Mouse (Mus musculus) hindbrain, embryonic 12.5 days (tissue): ENCODE measurements around the gene Rere. TPM values are rescaled to one million over a fixed set of nuclear protein-coding genes. Genes with fewer than 3 reads are reported as not detected.

Source experiments
- ATAC-seq: fragments of 200-750 bp; cut with Nextera tagmentation; 2 replicates; pipeline ENCODE4 v1.8.0; 2017; ENCODE audit warnings: moderate TSS enrichment; ENCODE audit not compliant: low FRiP score
- H3K27ac ChIP-seq: fragments of 300-500 bp; sonication (generic); 2 replicates; pipeline ENCODE4 v1.5.1; 2016; ENCODE audit warnings: mild to moderate bottlenecking
- H3K27me3 ChIP-seq: fragments of 300-500 bp; sonication (generic); 2 replicates; pipeline ENCODE4 v1.6.1; 2016; ENCODE audit warnings: mild to moderate bottlenecking
- H3K36me3 ChIP-seq: fragments of 300-500 bp; sonication (generic); 2 replicates; pipeline ENCODE4 v1.6.1; 2016; ENCODE audit warnings: mild to moderate bottlenecking
- H3K4me1 ChIP-seq: fragments of 300-500 bp; sonication (generic); 2 replicates; pipeline ENCODE4 v1.6.1; 2016
- H3K4me2 ChIP-seq: fragments of 300-500 bp; sonication (generic); replicated peaks from 2 replicates; pipeline ENCODE4 v1.6.1; 2016; ENCODE audit warnings: mild to moderate bottlenecking
- H3K4me3 ChIP-seq: fragments of 300-500 bp; sonication (generic); 2 replicates; pipeline ENCODE4 v1.5.1; 2016; ENCODE audit warnings: mild to moderate bottlenecking
- H3K9ac ChIP-seq: fragments of 300-500 bp; sonication (generic); 2 replicates; pipeline ENCODE4 v1.6.1; 2016; ENCODE audit warnings: mild to moderate bottlenecking, moderate library complexity
- H3K9me3 ChIP-seq: fragments of 300-500 bp; sonication (generic); replicated peaks from 2 replicates; pipeline ENCODE4 v1.6.1; 2016; ENCODE audit warnings: mild to moderate bottlenecking
- WGBS: fragments of 180-500 bp; shearing (Covaris S2); methylation state at CpG from one replicate; pipeline ENCODE4 v1.1.7; 2016; 5-methylcytosine and 5-hydroxymethylcytosine counted together
- polyA plus RNA-seq: library from polyadenylated mRNA; unstranded; fragments of >200 nt; fragmentation: Nextera tagmentation; extraction: Ambion mirVana; gene quantifications from 2 replicates; pipeline ENCODE4 v1.2.1, GENCODE M21; 2016

Rere gene
- polyA plus RNA-seq, 1 experiment from 2014 or later: 60.5 TPM

DNA sequence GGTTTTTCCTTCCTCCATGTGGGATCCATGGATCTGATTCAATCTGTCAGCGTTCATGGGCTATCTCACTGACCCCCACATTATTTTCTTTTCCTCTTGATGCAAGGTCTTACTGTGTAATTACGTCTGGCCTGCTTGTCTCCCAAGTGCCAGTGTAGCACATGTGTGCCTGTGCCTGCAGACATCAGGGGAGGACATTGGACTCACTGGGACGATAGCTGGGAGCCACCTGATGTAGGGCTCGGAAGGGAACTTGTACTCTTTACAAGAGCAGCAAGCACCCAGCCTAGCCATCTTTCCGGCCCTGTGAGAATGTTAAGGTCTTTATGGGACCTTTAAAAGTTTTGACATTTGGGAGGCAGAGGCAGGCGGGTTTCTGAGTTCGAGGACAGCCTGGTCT is 13.4 kb downstream of the Rere start:
- no peak overlapping the region for H3K4me2 ChIP-seq
- H3K27me3 ChIP-seq: no peaks in the 10 kb centered on the region
- no peak overlapping the region for H3K9ac ChIP-seq
- H3K27ac ChIP-seq: no peak overlapping the region
- H3K4me1 ChIP-seq: 0 out of 2 replicates have a peak, but pooled peaks cover 2% of the 10 kb centered on the region
- no peak for ATAC-seq
- peaks cover 10% of the 10 kb centered on the region for H3K36me3 ChIP-seq
- 94% methylated on average over 7 of the region's 7 CpGs for WGBS
- no peak overlapping the region for H3K4me3 ChIP-seq
- H3K9me3 ChIP-seq: no peaks in the 10 kb centered on the region

DNA sequence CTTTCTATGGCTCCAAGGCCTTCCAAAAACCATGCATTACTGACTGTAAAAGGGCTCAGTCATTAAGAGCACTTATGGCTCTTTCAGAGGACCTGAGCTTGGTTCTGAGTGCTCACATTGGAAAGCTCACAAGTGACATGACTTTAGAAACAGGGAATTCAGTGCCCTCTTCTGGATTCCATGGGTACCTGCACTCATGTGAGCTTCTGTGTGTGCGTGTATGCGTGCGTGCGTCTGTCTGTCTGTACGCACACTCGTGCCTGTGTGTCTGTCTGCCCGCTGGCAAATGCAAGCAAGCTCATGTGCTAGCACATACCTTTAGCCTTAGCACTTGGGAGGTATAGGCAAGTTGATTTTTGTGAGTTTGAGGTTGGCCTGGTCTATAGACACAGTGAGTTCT is 14.5 kb downstream of the Rere start:
- 99% methylated on average over 7 of the region's 7 CpGs for WGBS

DNA sequence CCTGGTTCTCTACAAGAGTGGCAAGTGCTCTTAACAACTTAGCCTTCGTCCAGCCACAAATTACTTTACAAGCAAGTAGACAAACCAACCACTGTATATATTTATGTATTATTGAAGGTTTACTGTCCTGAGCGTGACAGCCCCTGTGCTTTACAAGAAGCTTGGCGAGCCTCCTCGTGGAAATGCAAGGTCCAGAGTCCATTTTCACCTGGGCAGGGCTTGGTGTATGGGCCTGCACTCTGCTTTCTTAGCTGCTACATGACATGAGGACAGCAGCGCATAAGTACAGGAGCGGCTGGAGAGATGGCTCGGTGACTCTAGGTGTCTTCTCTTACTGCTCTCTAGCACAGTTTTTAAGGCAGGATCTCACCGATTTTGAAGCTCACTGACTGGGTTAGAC is 21.3 kb downstream of the Rere start:
- Histone ChIP-seq H3K9ac (no peak overlapping the region), H3K9me3 (no peaks in the 10 kb centered on the region), H3K4me1 (peaks cover 38% of the 10 kb centered on the region), H3K27me3 (no peaks in the 10 kb centered on the region), H3K4me2 (no peak overlapping the region), H3K27ac (no peak overlapping the region), H3K36me3 (no peaks in the 10 kb centered on the region), H3K4me3 (no peak overlapping the region)
- WGBS: 95% methylated on average over 8 of the region's 8 CpGs
- no peak for ATAC-seq

More for the DNA sequence above, 14.5 kb downstream of the Rere start:
- Histone ChIP-seq H3K36me3 (peaks cover 10% of the 10 kb centered on the region), H3K9me3 (no peaks in the 10 kb centered on the region), H3K27me3 (no peaks in the 10 kb centered on the region), H3K4me1 (0 out of 2 replicates have a peak, but pooled peaks cover 2% of the 10 kb centered on the region), H3K27ac (no peak overlapping the region), H3K4me2 (no peak overlapping the region), H3K9ac (no peak overlapping the region), H3K4me3 (no peak overlapping the region)
- ATAC-seq: no peak

DNA sequence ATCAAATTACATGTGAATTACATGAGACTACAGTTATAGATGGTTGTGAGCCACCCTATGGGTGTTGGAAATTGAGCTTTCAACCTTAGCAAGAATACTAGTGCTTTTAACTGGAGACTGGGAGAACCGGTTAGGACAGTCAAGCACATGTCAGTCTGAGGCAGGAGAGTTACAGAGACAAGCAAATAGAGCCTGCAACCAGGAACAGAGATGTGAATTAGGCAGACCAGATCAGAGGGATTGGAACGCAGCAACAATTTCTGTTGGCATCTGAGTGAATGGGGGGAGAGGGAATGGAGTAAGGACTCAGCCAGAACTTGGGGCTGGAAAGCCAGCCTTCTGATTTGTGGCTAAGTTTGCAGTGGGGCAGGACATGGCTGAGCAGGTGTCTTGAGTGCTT is 25.3 kb downstream of the Rere start:
- Histone ChIP-seq H3K4me2 (no peak overlapping the region), H3K4me1 (peaks cover 56% of the 10 kb centered on the region), H3K9ac (no peak overlapping the region), H3K36me3 (no peaks in the 10 kb centered on the region), H3K27ac (no peak overlapping the region), H3K9me3 (no peaks in the 10 kb centered on the region), H3K4me3 (no peak overlapping the region), H3K27me3 (no peaks in the 10 kb centered on the region)
- ATAC-seq: no peak
- WGBS: 75% methylated on average over 2 of the region's 2 CpGs

DNA sequence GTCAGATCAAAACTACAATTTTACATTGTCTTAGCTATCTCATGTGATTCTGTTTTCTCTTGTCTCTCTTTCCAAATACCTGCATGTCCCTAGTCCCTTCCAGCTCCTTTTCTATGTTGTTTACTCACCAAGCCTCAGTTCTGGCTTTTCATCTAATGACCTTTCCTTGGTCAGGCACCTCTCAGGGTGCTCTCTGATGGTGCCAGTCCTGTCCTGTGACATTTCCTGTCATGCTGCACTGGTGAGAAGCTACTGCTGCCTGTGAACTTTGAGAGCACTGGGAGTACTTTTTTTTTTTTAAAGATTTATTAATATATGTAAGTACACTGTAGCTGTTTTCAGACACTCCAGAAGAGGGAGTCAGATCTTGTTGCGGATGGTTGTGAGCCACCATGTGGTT is 25.8 kb downstream of the Rere start:
- no peaks in the 10 kb centered on the region for H3K36me3 ChIP-seq
- no peaks in the 10 kb centered on the region for H3K27me3 ChIP-seq
- no peak overlapping the region for H3K9ac ChIP-seq
- WGBS: 91% methylated on average over 1 of the region's 1 CpGs
- no peak overlapping the region for H3K27ac ChIP-seq
- H3K4me3 ChIP-seq: no peak overlapping the region
- no peak for ATAC-seq
- H3K4me2 ChIP-seq: no peak overlapping the region
- H3K4me1 ChIP-seq: peaks cover 54% of the 10 kb centered on the region
- no peaks in the 10 kb centered on the region for H3K9me3 ChIP-seq

DNA sequence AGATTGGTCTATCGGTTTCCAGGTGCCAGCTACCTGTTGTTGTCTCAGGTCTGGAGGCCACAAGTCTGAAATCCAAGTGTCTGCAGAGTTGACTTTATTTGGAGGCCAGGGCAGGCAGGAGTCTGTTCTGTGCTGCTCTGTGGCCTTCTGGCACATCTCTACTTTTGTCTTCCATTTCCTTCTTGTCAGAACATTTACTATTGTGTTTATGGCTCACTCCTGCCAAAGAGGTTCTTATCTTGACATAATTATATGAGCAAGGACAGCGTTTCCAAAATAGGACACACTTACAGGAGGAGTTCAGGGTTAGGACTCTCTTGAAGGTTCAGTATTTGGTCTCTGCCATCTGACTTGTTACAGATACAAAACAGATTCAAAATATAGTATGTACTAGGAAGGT is 30.0 kb downstream of the Rere start:
- no peaks in the 10 kb centered on the region for H3K9me3 ChIP-seq
- H3K27me3 ChIP-seq: no peaks in the 10 kb centered on the region
- no peak overlapping the region for H3K9ac ChIP-seq
- no peak overlapping the region for H3K4me3 ChIP-seq
- H3K36me3 ChIP-seq: no peaks in the 10 kb centered on the region
- no peak overlapping the region for H3K4me2 ChIP-seq
- no peak overlapping the region for H3K27ac ChIP-seq
- H3K4me1 ChIP-seq: peaks cover 36% of the 10 kb centered on the region
- 92% methylated on average over 2 of the region's 2 CpGs for WGBS
- ATAC-seq: no peak

DNA sequence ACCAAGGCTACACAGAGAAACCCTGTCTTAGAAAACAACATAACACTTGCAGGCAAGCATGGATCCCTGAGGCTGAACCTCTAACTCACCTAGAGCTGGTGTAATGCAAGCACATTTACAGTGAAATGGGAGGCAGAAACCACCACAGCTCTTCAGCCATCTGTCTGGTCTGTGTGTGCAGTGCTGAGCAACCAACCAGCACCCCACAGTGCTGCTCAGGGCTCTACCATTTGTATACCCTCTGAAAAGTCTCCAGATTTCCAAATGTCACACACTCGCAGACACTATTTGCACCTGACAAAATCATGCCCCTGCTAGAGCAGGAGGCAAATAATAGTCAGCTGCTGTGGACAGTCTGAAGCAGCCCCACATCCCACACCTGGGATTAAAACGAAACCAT is 31.2 kb downstream of the Rere start:
- no peak overlapping the region for H3K9ac ChIP-seq
- no peak overlapping the region for H3K4me2 ChIP-seq
- H3K27ac ChIP-seq: no peak overlapping the region
- H3K4me3 ChIP-seq: no peak overlapping the region
- WGBS: 80% methylated on average over 2 of the region's 2 CpGs
- peaks cover 29% of the 10 kb centered on the region for H3K4me1 ChIP-seq
- H3K27me3 ChIP-seq: no peaks in the 10 kb centered on the region
- ATAC-seq: no peak
- H3K9me3 ChIP-seq: no peaks in the 10 kb centered on the region
- no peaks in the 10 kb centered on the region for H3K36me3 ChIP-seq

DNA sequence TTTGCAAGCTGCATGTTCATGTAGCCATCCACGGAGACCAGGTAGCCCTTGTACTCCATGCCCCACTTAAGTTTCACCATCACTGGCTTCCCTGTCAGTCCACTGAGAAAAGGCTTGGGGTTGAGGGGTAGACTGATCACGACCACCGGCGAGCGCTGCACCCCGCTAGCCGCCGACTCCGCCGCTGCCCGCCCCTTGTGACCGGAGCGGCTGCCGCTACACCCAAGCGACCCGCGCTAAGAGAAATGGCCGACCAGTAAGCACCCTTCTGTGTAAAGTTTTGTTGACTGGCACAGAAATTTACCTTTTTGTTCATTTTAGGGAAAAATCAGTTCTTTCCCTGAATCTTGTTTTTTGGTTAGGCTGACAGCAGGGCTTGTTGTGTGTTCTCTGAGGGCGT is 33.9 kb downstream of the Rere start:
- whole genome bisulfite sequencing: 95% methylated on average over 19 of the region's 19 CpGs
- ATAC-seq: no peak

DNA sequence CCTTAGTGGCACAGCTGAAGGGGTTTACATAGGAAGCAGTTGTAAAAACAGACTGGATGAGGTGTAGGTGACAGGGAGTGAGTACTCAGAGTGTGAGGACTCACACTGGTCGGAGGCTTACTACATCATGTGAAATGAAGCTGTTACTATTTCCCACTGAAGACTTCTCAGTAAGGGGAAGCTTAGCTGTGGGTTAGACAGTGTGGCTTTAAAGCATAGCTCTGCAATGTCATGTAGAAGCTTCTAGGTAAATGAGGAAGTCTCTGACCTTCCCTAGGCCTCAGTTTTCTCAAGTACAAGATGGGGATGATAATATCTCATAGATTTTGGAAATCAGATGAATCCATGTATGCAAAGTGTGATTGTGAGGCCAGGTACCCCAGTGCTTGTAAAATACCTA is 35.1 kb downstream of the Rere start:
- no peaks in the 10 kb centered on the region for H3K9me3 ChIP-seq
- H3K4me3 ChIP-seq: no peak overlapping the region
- H3K4me2 ChIP-seq: no peak overlapping the region
- no peak overlapping the region for H3K9ac ChIP-seq
- no peaks in the 10 kb centered on the region for H3K36me3 ChIP-seq
- ATAC-seq: no peak
- H3K4me1 ChIP-seq: peaks cover 16% of the 10 kb centered on the region; the same call in 1 of the 2 replicates
- no peak overlapping the region for H3K27ac ChIP-seq
- WGBS: 90% methylated on average over 1 of the region's 1 CpGs
- H3K27me3 ChIP-seq: no peaks in the 10 kb centered on the region

More for the DNA sequence above, 33.9 kb downstream of the Rere start:
- Histone ChIP-seq H3K4me2 (no peak overlapping the region), H3K4me3 (no peak overlapping the region), H3K36me3 (no peaks in the 10 kb centered on the region), H3K9me3 (no peaks in the 10 kb centered on the region), H3K4me1 (peaks cover 22% of the 10 kb centered on the region; the same call in 1 of the 2 replicates), H3K27me3 (no peaks in the 10 kb centered on the region), H3K27ac (no peak overlapping the region), H3K9ac (no peak overlapping the region)

DNA sequence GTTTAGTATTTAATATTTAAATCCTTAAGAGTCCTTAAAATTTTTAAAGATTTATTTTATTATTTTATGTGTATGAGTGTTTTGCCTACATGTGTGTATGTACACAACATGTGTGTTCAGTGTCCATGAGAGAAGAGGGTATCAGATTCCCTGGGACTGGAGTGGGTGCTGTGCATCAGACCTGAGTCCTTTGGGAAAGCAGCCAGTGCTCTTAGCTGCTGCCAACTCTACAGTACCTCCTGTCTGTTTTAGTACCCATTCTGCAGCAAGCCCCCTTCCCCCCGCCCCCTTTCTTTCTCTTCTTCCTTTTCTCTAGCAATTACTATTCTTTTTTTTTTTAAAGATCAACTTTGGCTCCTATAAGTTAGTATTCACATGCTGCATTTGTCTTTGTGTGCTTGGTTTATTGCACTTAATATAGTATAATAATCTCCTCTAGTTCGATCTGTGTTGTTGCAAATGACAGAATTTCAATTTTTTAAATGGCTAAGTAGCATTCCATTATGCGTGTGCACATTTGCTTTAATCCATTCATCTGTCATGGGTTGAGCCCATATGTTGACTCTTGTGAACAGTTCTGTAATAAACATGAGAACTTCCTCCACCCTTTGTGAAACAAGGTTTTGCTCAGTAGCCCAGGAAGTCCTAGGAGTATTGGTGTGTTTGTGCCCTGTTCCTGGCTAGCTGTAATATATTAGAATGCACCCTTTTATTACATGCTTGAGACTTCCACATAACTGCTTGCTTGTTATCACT is 43.8 kb downstream of the Rere start:
- H3K36me3 ChIP-seq: no peaks in the 10 kb centered on the region
- no peaks in the 10 kb centered on the region for H3K9me3 ChIP-seq
- no peak overlapping the region for H3K4me2 ChIP-seq
- no peaks in the 10 kb centered on the region for H3K27me3 ChIP-seq
- 85% methylated on average over 3 of the region's 3 CpGs for WGBS
- no peak overlapping the region for H3K9ac ChIP-seq
- no peak for ATAC-seq
- H3K4me1 ChIP-seq: peaks cover 9% of the 10 kb centered on the region
- H3K4me3 ChIP-seq: no peak overlapping the region
- H3K27ac ChIP-seq: no peak overlapping the region

DNA sequence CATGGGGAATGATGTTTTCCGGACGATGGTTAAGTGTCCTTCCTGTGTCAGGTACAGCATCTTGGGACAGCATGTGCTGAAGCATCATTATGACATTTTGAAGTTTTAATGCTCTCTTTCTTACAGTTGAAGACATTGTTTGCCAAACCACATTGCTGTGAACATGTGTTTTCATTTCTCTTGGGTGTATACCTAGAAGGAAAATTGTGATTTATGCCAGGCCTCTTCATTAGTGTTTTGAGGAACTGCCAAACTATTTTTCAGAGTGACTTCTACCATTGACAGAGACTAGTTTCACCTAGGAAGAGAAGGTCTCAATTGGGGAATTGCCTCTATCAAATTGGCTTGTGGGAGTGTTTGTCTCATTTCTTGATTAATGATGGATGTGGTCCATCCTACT is 44.6 kb downstream of the Rere start:
- no peaks in the 10 kb centered on the region for H3K36me3 ChIP-seq
- ATAC-seq: no peak
- WGBS: 81% methylated on average over 2 of the region's 2 CpGs
- no peaks in the 10 kb centered on the region for H3K27me3 ChIP-seq
- no peak overlapping the region for H3K9ac ChIP-seq
- no peak overlapping the region for H3K27ac ChIP-seq
- H3K4me3 ChIP-seq: no peak overlapping the region
- H3K4me1 ChIP-seq: peaks cover 10% of the 10 kb centered on the region
- H3K9me3 ChIP-seq: no peaks in the 10 kb centered on the region
- no peak overlapping the region for H3K4me2 ChIP-seq

DNA sequence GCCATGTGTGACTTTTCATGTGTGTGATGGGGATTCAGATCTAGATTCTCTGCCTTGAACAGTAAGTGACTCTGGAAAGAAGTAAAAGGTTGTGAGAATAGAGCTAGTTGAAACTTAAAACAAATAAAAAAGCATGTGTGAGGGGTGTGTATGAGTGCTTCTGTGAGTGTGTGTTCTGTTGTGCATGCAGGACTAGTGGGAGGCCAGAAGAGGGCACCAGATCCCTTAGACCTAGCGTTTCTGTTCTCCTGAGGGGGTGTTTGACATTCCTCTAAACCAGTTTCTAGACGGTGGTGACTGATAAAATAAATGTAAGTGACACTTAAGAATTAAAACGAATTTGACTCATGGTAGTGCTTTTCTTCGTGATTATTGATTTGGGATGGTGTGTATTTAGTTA is 46.0 kb downstream of the Rere start:
- H3K36me3 ChIP-seq: no peaks in the 10 kb centered on the region
- H3K4me3 ChIP-seq: no peak overlapping the region
- no peak overlapping the region for H3K4me2 ChIP-seq
- ATAC-seq: no peak
- peaks cover 12% of the 10 kb centered on the region for H3K4me1 ChIP-seq
- 84% methylated on average over 4 of the region's 4 CpGs for WGBS
- H3K9me3 ChIP-seq: no peaks in the 10 kb centered on the region
- no peaks in the 10 kb centered on the region for H3K27me3 ChIP-seq
- no peak overlapping the region for H3K27ac ChIP-seq
- no peak overlapping the region for H3K9ac ChIP-seq
